Mouse (Mus musculus) small intestine, adult 2 months (tissue): ENCODE data around the gene 1110032F04Rik.

Experiments
- CTCF ChIP-seq: fragments of 200-500 bp; IDR thresholded peaks from 2 replicates; pipeline ENCODE4 v1.5.1; 2012; ENCODE audit warnings: low read depth, mild to moderate bottlenecking, control low read depth, inconsistent platforms, low read length, moderate library complexity, mixed read lengths; ENCODE audit not compliant: insufficient replicate concordance, insufficient read length; ENCODE audit errors: extremely low read depth
- POLR2A ChIP-seq: fragments of 200-500 bp; IDR thresholded peaks from 2 replicates; pipeline ENCODE4 v1.6.1; 2012; ENCODE audit warnings: low read depth, mild to moderate bottlenecking, control low read depth, inconsistent platforms, low read length, moderate library complexity

- TF ChIP-seq CTCF: no peak
- no peak for TF ChIP-seq POLR2A
Measured at GRCm38 (mm10) chr3:68895426-68895825, 26.0 kb downstream of the 1110032F04Rik start.
